Mouse (Mus musculus): Measurements from ENCODE around the gene Defb22.

Gene Defb22

DNA sequence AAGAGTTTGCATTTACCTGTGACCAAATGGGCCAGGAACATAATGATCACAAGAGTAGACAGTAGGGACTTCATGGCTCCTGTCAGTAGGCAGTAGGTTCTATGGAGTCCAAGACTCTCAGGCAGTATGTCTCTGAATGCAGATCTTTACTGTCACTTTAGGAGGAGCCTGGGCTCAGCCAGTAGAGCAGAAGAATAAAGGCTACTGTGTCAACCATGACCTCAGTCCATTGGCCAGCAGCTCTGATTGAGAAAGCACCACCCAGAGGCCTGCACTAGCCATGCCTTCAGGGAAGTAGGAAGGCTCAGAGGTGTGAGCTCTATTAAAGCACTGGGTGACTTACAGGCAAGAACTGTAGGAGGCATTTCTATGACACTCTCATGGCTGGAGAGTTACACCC is at the start of gene Defb22:
Gene Defb22 (minus strand): TSS at position 101 of the 400 bp plus-strand sequence.
- no peak for DNase-seq

DNA sequence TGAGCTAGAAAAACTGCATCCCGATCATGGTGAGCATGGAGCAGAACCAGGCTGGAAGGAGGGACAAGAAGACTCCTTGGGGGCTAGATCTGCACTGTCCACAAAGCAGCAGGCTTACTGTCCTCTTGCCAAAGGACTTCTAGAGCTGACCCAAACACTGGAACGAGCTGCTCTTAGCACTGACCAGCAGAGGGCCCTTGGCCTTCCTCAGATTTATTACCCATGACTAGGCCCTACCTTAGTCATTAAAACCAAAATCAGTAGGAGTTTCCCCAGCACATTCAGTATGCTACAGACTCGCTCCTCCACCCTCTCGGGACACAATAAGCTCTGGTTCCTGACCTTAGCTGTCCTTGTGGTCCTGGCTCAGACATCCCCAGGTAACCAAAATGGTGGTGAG is 28.0 kb upstream of the Defb22 start, which contains the start of gene Defb28:
Gene Defb28 (plus strand): TSS at position 275 of the 400 bp plus-strand sequence.
- DNase-seq, result no peak

DNA sequence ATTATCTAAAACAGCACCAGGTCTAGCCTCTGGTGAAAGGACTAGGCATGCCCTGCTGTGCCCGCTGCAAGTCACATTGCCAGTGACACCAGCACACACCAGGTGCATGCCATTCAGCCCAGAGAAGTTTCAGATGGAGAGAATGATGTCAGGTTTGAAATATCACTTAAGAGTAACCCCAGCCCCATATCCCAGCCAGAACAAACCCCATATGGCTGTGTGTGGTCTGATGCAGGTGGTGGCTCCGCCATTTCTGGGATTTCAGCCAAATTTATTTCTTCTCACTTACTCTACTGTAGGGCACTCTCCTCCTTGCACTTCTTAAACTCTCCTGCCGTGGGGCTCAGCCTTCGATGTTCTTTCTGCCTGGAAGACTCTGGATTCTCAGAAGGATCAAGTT is 26.1 kb upstream of the Defb22 start:
- no peak for DNase-seq

DNA sequence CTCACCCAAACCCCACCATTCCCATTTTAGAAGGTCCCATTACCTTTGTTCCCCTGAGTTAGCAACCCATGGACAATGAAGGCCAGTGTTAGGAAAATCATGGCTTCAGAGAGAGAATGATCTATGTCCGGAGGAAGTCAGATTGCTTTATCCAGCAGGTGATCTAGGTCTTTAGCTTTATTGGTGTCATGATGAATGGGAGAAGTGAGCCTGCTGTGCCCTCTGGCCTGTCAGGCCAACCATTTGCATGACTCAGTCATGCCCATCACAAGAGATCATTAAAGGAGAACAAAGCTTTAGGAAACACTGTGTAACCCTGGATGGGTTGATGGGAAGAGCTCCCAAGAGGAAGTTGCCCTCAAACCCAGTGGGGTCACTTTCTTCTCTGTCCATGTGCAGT is 21.7 kb upstream of the Defb22 start, which contains the start of gene Defb26:
Gene Defb26 (minus strand): TSS at position 101 of the 400 bp plus-strand sequence.
- no peak for DNase-seq

DNA sequence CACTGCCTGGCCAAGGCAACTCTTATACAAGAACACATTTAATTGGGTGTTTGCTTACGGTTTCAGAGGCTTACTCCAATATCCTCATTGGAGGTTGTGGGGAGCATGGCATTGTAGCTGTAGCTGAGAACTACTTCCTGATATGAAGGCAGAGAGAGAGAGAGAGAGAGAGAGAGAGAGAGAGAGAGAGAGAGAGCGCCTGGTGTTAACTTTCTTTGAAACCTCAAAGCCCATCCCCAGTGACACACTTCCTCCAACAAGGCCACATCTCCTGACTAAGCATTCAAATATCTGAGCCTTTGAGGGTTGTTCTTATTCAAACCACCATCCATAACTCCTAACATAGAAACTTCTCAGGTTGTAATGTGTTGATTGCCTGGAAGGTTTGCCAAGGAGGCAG is 14.0 kb upstream of the Defb22 start:
- DNase-seq, result no peak

DNA sequence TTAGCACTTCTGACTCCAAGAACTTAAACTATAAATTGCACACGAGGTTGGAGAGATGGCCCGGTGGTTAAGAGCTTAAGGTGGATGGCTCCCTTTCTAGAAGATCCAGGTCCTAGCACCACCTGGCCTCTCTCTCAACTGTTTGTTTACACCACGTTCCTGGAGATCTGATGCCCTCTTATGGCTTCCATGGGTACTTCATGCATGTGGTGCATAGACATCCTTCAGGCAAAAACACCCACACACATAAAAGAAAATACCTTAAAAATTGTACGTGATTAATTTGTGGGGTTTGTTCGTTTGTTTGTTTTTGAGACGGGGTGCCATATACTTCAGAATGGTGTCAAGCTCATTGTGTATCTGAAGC is 10.9 kb upstream of the Defb22 start:
- no peak for DNase-seq

DNA sequence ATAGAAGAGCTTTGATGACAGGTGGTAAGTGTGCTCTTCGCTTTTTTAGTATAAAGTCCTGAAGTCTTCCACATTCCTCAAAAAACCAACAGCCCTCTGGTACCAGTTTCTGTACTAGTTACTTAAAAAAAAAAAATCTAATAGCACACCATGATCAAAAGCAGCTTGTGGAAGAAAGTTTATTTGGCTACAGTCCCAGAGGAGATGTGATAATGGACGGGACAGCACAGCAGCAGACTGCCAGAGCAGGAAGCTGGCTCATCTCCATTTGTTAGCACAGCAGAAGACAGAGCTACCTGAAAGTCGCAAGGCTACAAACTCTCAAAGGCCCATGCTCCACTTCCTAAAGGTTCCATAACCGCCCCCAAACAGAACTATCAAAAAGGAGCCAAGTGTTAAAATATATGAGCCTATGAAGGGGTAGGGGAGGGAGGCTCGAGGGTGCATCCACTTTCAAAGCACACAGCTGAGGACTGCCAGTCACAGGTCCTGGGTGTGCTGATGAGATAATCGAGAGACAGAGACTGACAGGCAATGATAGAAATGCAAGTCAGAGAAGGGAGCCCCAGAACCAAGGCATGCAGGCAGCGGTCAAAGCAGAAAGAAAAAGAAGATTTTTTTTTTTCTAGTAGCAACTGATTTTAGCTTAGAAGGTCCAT is 10.4 kb upstream of the Defb22 start:
- no peak for DNase-seq

DNA sequence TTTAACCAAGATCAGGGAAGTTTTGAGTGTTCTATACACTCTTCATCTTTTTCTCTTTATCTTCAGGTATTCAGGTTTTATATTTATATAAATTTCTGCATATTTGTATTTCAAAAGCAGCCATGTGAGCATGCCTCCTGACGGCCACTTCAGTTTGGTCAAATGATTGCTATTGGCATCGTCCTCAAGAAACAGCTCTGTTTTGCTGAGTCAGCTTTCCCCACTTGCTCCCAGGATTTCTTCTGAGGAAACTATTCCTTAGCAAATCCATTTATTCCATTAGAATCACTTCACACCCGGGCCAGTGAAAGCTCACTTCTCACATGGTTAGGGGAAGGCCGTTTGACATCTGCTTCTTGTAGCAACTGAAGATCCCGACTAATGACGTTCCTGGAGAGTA is 8.1 kb upstream of the Defb22 start:
- no peak for DNase-seq

DNA sequence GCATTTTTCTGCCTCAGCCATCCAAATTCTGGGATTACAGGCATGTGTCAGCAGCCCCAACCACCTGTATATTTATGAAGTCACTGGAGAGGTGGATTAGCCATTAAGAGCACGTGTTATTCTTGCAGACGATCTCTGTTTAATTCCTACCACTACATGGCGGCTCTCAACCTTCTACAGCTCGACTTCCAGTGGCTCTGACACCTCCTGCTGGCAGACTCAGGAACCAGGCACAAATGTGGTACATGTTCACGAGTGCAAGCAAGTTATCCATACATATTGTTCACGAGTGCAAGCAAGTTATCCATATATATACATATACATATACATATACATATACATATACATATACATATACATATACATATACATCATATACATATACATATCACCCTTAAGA is 3.2 kb upstream of the Defb22 start:
- no peak for DNase-seq

DNA sequence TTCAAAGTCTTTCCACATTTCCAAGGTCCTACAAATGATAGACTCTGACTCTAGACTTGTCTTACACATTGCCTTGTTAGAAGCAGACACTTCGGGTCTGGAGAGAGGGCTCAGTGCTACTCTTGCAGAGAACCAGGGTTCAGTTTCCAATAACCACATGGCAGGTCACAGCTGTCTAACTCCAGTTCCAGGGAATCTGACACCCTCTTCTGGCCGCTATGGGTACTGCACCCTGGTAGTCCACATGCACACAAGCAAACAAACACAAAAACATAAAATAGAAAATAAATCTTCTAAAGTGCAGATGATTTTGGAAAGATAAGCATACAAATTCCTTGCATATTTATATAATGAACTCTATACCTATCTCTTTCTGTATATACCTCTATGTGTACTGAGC is 2.9 kb downstream of the Defb22 start:
- no peak for DNase-seq

DNA sequence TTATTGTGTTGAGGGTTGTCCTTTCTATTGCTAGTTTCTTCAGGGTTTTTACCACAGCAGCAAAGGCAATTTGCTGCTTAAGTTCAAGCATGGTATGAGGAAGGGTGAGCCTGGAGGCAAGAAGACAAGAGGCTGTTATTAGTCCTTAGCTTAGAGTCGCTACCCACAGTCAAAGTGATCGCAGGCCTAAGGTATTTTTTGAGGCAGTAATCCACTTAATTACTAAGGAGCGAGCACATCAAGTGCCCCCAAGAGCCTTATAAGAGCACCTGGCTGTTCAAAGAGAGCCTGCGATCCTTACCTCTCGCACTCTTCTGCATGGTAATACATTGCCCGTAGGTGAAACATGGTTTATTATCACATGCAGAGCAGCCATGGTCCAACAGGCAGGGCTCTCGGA is 8.2 kb downstream of the Defb22 start:
- DNase-seq, result no peak

DNA sequence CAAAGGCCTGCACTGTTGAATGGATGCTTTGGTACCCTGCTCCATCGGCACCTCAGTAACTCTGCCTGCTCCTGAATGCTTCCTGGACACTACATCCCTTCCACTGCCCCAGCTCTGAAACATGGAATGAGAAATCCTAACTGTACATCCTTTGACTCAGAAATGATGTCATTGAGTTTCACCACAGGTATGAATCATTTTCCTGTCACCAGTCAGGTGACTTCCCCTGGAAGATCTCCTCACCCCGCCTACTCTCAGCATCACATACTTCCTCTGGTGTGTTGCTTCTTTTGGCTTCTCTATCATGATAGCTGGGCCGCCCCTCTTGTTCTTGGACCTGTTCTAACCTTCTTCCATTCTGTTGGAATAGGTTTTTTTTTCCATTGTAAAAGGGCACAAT is 9.1 kb downstream of the Defb22 start:
- no peak for DNase-seq

DNA sequence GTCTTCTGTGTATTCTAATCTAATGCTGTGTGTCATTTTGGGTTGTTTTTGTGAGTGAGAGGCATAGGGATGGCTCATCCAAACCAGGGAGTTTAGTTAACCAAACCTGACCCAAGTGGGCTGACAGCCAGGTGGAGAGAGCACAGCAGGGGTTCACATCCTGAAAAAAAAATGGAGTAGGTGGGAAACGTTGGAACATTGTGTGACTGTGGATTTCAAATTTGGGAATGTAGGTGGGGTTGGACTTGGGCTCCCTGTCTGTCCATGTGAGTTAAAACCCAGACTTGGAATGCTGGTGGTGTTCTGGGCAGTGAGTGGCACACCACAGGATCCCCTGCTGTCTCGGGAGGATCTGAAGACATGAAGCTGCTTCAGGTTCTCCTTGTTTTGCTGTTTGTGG is 13.2 kb downstream of the Defb22 start, which contains the start of gene Defb20:
Gene Defb20 (plus strand): TSS at position 301 of the 400 bp plus-strand sequence.
- no peak for DNase-seq

DNA sequence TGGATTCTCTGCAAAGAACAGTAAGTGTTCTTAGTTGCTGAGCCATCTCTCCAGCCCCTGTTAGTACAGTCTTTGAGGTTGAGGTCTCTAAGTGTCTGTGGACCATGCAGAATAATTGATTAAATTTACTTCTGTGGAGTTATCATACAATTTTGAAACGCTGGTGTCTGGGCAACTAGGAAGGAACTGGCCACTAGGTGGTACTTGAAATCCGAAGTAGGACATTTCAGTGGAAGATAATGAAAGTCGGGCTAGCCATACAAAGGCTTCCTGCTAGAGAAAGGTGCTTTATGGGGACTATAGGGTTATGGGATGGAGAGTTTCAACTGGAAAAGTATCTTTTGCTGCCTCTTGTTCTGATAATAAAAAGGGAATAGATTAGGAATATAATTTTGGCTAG is 17.5 kb downstream of the Defb22 start:
- no peak for DNase-seq

DNA sequence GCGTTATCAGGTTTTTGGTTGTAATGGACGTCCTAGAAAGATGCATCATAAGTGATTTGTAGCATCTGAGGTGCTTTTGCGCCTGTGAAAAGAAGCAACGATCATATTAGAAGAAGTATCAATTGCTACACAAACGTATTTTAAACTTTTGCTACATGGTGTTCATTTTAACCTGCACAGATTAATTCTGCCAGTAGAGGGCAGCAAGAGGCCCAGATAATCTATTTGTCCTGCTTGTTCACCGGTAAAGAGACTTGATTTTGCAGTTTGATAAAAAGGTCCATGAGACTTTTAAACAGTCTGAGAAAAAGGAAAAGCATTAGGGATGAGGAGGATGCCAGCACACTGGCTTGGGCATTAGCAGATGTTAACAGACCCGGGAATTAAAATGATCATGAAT is 19.0 kb downstream of the Defb22 start:
- peak; percentile 20 for DNase-seq

DNA sequence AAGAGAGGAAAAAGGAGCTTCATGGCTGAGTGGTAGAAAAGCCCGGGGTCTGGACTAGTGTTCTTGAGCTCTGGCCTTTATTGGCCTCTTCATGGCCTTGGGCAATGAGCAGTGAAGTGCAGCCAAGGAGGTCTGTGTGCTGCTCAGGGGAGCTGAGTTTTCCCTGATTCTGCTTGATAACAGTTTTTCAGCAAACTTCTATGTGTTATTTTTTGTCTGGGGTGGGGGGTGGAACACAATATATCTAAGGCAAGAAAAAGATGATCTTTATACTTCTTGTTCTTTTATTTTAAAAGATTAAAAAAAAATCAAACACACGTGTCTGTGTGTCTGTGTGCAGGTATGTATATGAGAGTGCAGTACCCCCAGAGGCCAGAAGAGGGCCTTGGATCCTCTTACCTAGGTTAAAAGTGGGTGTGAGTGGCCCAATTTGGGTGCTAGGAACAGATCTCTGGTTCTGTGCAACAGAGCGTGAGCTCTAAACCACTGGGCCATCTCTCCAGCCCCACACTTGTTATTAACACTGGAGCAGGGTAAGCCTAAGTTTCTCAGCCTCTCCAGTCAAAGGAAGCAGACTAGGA is 25.3 kb downstream of the Defb22 start, which contains the start of gene Defb23:
Gene Defb23 (minus strand): TSS at position 51 of the 581 bp plus-strand sequence.
- DNase-seq, result no peak

DNA sequence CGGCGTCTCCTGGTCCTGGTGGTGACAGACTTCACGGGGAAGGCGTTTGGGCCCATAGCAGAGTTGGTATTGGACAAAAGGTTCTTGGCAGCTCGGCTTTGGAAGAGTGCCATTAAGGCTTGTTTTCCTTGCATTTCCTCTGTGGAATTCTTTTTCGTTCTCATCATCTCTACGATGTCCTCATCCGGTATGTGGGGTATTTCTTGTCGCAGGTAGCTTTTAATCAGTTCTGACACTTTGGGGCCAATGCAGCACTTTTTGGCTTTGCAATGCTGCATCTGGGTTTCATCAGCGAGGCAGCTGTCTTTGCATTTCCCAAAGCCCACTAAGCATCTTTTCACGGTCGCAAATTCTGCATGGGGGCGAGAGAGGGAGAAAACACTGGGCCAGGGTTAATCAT is 30.7 kb downstream of the Defb22 start:
- DNase-seq, result no peak

DNA sequence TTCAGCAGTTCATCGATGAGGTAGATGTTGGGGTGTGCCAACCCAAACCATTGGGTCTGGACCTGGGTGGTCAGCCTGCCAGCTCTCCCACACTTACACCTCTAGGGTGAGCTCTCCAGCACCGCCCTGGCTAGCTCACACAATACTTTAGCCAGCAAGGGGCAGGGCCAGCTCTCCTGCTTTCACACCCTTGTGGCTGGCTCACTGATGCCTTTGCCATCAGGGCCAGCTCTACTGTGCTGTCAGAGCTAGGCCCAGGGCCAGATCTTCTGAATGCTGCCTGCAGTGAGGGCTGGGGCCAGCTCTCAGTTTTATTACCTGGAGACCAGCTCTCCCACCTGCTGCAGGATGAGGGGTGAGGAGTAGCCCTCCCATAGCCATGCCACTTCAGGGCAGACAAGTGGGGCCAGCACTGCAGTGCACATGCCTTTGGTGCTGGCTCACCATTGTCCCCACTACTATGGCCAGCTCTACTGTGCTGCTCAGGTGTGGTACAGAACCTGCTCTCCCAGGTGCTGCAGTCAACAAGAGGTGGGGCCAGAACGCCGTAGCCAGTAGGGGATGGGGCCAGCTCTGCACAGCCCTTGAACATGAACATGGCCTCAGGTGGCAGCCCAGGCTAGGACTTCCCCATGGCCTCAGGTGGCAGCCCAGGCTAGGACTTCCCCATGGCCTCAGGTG is 37.7 kb downstream of the Defb22 start:
- DNase-seq, result no peak

DNA sequence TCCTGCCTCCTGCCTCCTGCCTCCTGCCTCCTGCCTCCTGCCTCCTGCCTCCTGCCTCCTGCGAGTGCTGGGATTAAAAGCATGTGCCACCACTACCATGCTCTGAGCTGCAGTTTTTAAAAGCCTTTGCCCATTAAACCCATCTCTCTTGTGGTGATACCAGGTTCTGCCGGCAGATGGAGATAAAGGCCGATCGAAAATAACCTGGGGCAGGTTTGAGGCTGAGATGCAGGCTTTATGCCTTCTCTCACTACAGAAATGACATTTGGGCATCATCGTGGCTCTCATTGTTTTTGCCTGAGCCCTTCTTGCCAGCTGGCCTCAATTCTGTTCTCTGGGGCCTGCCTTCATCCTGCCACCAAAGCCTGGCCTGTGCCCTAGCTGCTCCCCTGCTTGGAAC is 39.7 kb downstream of the Defb22 start:
- DNase-seq, result peak; percentile 41

DNA sequence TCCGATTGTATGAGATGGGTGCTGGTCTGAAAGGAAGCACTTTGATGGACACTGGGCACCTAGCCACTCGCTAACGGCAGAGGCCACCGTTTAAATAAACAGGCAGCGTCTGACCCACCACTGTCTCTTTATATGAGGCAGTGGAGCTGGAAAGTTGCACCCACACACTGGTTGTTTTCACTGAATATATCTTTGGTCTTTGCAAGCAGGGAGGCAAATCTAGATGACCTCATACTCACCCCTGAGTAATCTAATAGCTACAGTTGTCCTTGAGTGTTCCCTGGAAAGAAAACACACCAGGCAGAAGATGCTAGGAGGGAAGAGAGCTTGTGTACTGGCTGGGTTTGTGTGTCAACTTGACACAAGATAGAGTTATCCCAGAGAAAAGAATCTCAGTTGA is 42.5 kb downstream of the Defb22 start:
- no peak for DNase-seq

DNA sequence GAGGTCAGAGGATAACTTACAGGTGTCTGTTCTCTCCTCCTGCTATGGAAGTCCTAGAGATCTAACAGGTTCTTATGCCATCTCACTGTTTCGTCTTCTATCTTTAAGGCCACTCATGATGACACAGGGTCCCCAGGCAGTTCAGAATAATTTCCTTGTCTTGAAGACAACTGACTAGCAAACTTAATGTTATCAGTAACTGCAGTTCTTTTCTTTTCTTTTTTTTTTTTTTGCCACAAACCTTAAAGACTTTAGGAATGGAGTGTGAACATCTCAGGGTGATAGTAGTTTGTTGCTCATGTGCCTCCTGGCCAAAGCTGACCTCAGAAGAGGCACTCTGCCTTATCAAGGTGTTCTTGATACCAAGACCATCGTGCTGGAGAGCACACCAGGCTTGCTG is 43.3 kb downstream of the Defb22 start:
- no peak for DNase-seq

DNA sequence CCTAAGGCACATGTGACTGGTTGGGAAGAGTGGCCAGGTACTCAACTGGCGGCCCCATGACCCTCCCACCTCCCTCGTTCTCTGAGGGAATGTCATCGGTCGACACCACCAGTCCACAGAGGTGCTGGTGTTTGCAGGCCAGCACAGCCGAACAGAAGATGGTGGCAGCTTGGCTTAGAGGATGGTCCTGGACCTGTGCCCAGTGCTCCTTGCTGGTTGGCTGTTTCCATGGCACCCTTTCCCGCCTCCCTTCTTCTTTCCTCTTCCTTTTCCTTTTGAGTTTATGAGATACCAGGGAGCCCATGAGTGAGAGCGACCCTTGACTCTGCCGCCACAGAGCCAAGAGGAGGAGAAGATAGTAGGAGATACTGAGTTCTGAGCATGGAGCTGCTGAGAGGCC is 46.7 kb downstream of the Defb22 start:
- DNase-seq, result no peak

DNA sequence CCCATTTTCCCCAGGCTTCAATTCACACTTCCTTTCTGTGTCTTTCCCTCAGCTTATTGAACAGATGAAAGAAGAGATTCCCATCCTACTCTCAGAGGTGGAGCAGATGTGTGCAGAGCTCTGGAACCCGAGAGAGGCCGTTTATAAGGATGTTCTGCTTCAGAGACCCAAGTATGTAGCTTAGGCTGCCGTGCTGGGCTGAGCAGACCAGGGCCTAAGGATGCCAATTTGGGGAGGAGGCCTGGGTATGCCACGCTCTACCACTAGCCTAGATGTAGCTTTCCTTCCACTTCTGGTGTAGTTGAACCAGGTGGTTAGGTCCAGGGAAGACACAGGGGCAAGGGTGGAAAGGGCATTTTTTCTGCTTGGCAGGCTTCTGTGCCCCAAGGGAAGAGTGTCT is 47.6 kb downstream of the Defb22 start:
- no peak for DNase-seq

DNA sequence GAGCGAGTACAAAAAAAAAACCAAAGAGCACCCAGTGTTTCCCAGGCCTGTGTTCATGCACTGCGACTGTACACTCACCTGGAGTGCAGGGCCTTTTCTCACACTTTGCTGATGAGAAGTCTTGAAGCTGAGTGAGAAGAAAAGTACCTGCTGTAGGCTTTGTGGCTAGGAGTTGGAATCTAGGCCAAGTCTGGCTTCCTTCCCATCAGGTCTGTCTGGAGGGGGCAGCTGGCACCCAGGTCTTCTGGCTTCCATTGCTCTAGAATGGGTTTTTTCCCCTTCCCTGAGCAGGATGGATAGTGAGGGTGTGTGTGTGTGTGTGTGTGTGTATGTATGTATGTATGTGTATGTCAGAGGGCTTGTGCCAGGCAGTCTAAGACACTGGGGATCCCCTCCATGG is 50.1 kb downstream of the Defb22 start:
- DNase-seq, result no peak
